Mouse (Mus musculus): ENCODE results near the gene Prdm13.

Gene Prdm13

GRCm38 (mm10) chr4:21685595-21686091, at the start of gene Prdm13:
Gene Prdm13 (minus strand): TSS chr4:21685963.
- no peak for DNase-seq (ENCODE audit: low spot score in 2 of 2)

GRCm38 (mm10) chr4:21727615-21728165, 41.9 kb upstream of the Prdm13 start, which contains the start of gene Ccnc:
Gene Ccnc (plus strand): TSS chr4:21727701.
- peak; percentile 95 to 96 for DNase-seq (ENCODE audit: low spot score in 2 of 2)

- DNase-seq (ENCODE audit: low spot score in 2 of 2) = peak; percentile 59 to 62
Observed at GRCm38 (mm10) chr4:21726912-21727614, 41.3 kb upstream of the Prdm13 start.

- no peak for DNase-seq (ENCODE audit: low spot score in 2 of 2)
Observed at GRCm38 (mm10) chr4:21722752-21723334, 37.1 kb upstream of the Prdm13 start.

- peak; percentile 53 to 59 for DNase-seq (ENCODE audit: low spot score in 2 of 2)
Observed at GRCm38 (mm10) chr4:21712147-21712546, 26.4 kb upstream of the Prdm13 start.

GRCm38 (mm10) chr4:21705046-21705445, 19.3 kb upstream of the Prdm13 start:
- no peak for DNase-seq (ENCODE audit: low spot score in 2 of 2)

- DNase-seq (ENCODE audit: low spot score in 2 of 2) = peak in 1 of 2 experiments; percentile 52
Observed at GRCm38 (mm10) chr4:21695638-21696254, 10.0 kb upstream of the Prdm13 start.

- no peak for DNase-seq (ENCODE audit: low spot score in 2 of 2)
Observed at GRCm38 (mm10) chr4:21690221-21690620, 4.5 kb upstream of the Prdm13 start.

- DNase-seq (ENCODE audit: low spot score in 2 of 2) = no peak
Observed at GRCm38 (mm10) chr4:21689492-21689941, 3.8 kb upstream of the Prdm13 start.

- DNase-seq (ENCODE audit: low spot score in 2 of 2) = peak in 1 of 2 experiments; percentile 24
Observed at GRCm38 (mm10) chr4:21688703-21689200, 3.0 kb upstream of the Prdm13 start.

GRCm38 (mm10) chr4:21687783-21688702, 2.3 kb upstream of the Prdm13 start:
- no peak for DNase-seq (ENCODE audit: low spot score in 2 of 2)

- DNase-seq (ENCODE audit: low spot score in 2 of 2) = no peak
Observed at GRCm38 (mm10) chr4:21686934-21687333, 1.2 kb upstream of the Prdm13 start.

GRCm38 (mm10) chr4:21686416-21686815, 653 bp upstream of the Prdm13 start:
- no peak for DNase-seq (ENCODE audit: low spot score in 2 of 2)

- no peak for DNase-seq (ENCODE audit: low spot score in 2 of 2)
Observed at GRCm38 (mm10) chr4:21684341-21684970, 1.3 kb downstream of the Prdm13 start.

GRCm38 (mm10) chr4:21682421-21683150, 3.2 kb downstream of the Prdm13 start:
- no peak for DNase-seq (ENCODE audit: low spot score in 2 of 2)

GRCm38 (mm10) chr4:21680971-21681370, 4.8 kb downstream of the Prdm13 start:
- no peak for DNase-seq (ENCODE audit: low spot score in 2 of 2)

GRCm38 (mm10) chr4:21679624-21680480, 5.9 kb downstream of the Prdm13 start:
- DNase-seq (ENCODE audit: low spot score in 2 of 2) = no peak

- no peak for DNase-seq (ENCODE audit: low spot score in 2 of 2)
Observed at GRCm38 (mm10) chr4:21678975-21679623, 6.7 kb downstream of the Prdm13 start.

Data from right cerebral cortex, postnatal 10 days (tissue).